Mouse (Mus musculus) adrenal gland, adult 18-20 months (tissue): Measurements from ENCODE around the gene Kmt5c. TPM values are rescaled to one million over a fixed set of nuclear protein-coding genes. Genes with fewer than 3 reads are reported as not detected.

Source experiments
- DNase-seq, 2 experiments: peaks; one replicate each; pipeline ENCODE4 v3.0.0; 2021 to 2022; ENCODE audit warnings: low spot score in 2 of 2
- long read RNA-seq, 2 experiments: library from polyadenylated mRNA; stranded (forward); transcript quantifications; one replicate each; pipeline ENCODE4 v2.0.0; 2021
- total RNA-seq, 2 experiments: library from RNA; stranded (reverse); gene quantifications; 1 replicate in 1 of 2; 2 replicates in 1 of 2; pipeline ENCODE4 v1.2.3; 2021

The Kmt5c gene
- 10 to 100 TPM; 34.5 to 35.3 TPM for total RNA-seq
- long read RNA-seq, experiment 1, transcript Kmt5c-203 (9 exons, 2,177 nt), result major isoform, 9 of 22 reads
- long read RNA-seq, experiment 1, partial matches to known transcripts, result 3 of 22 reads
- long read RNA-seq, experiment 1, other reads (novel, unspliced or antisense), result 10 of 22 reads
- long read RNA-seq, experiment 2, transcript Kmt5c-203 (9 exons, 2,177 nt), result major isoform, 19 of 32 reads
- long read RNA-seq, experiment 2, partial matches to known transcripts, result 9 of 32 reads
- long read RNA-seq, experiment 2, other reads (novel, unspliced or antisense), result 4 of 32 reads

DNA sequence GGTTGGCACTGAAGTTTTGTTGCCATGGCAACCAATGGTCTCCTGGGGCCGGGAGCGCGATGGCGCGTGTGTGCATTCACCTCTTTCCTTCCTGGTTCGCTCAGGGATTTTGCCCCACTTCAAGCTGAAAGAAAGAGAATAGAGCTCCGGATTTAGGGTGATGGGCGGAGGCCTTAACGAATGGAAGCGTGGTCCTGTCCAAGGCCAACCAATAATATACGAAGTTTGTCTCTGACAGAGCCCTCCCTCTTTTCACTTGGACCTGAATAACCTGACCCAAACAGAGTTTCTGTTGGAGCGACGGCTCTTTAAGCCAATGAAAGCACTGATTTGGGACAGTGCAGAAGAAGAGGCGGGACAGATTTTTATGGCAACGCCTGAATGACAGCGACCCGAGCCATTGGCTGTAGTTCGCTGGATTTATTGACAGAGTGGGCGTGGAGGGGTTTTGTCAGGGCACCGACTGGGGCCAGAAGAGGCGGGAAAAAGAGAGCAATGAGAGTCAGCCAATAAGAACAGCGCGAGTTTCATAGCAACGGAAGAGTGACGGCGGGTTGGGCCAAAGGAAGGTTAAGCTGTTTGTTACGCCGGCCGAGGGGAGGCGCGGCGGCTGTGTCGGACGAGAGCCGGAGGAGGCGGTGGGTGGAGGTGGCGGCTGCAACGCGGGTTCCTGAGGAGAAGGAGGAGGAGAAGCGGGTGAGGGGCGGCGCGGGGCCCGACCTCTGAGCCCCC, at the start of gene Kmt5c:
Gene Kmt5c (plus strand): TSS at position 572 of the 732 bp plus-strand sequence.
- peak; percentile 87 for DNase-seq

- peak; percentile 36 to 53 for DNase-seq
Measured at GRCm38 (mm10) chr7:4690387-4690786, 49.5 kb upstream of the Kmt5c start, which contains the start of gene Brsk1. Gene Brsk1 (plus strand): TSS chr7:4690604.

GRCm38 (mm10) chr7:4690951-4691653, 48.8 kb upstream of the Kmt5c start:
- no peak for DNase-seq

DNA sequence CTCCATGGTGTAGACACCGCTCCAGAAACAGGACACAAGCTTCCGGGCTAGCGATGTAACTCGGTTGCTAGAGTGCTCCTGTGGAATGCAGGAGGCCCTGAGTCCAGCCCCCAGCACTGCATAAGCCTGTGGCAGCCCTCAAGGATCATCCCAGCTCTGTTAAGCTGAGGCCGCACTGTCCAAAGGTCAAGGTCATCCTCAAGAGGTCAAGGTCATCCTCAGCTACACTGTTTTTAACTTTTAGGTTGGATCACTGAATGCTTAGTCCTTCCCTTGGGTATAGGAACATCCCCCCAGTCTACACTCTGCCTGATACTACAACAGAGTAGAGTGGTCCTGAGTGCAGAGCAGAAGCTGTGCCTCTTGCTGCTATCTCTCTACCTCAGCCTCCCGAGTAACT, 46.9 kb upstream of the Kmt5c start:
- DNase-seq, result no peak

- no peak for DNase-seq
Measured at GRCm38 (mm10) chr7:4702334-4702733, 37.6 kb upstream of the Kmt5c start.

GRCm38 (mm10) chr7:4703195-4703594, 36.7 kb upstream of the Kmt5c start:
- no peak for DNase-seq

DNA sequence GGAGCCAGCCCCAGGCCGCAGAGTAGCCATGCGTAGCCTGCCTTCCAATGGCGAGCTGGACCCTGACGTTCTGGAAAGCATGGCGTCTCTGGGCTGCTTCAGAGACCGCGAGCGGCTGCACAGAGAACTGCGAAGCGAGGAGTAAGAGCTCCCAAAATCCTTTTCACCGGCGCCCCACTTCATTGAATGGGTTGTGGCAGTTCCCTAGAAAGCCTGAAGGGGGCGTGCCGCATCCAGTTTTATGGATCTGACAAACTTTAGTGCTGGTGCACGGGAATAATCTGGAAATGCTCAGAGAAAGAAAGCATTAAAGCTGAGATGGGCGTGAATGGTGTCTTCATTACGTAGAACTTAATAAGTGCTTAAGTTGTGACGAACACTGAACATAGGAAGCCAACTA, 34.8 kb upstream of the Kmt5c start:
- DNase-seq, result peak; percentile 35 to 55

DNA sequence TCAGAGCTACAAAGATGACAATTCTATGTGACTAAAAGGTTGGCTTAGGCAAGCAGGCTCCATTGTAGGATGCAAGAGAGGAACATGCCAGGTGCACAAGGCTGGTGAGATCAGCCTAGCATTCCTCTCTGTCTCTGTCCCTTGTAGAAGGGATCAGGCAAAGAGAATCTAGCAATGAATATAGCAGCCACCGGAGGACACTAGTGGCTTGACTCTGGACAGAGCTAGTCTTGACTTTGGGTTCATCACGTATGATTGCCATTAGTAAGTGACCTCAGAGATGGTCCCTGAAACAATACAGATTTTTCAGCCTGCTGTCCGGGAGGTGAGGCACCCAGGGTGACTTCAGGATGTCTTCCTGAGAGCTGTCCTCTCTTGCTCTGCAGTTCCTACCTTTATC, 27.3 kb upstream of the Kmt5c start:
- no peak for DNase-seq

DNA sequence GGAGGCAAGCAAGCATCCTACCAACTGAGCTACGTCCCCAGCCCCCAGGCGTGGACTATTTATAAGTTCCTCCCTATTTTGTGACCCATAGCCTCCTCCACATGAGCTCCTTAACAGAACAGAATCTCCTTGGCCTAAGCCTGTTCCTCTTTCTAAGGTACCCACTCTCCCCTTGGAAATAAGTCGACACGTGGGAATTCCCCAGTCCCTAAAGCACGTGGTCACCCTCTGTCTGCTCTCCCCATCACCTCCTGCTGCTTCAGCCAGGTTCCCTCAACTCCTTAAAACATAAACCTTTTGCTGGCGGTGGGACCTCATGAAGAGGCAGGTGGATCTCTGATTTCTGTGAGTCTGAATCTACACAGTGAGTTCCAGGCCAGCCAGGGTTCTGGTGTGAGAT, 23.0 kb upstream of the Kmt5c start:
- no peak for DNase-seq

DNA sequence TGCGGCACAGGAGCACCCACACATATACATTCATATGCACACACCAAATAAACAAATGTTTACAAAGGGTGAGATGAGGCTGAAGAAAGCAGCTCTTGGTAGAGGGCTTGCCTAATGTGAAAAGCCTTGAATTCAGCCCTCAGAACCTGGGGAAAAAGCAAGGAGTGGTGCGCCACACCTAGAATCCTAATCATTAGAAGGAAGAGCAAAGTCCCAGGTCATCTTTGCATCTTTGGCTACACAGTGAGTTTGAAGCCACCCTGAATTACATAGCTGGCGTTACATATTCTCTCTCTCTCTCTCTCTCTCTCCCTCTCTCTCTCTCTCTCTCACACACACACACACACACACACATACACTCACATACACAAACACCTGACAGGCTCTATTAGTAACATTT, 20.6 kb upstream of the Kmt5c start:
- no peak for DNase-seq

GRCm38 (mm10) chr7:4723508-4723907, 16.4 kb upstream of the Kmt5c start:
- no peak for DNase-seq

DNA sequence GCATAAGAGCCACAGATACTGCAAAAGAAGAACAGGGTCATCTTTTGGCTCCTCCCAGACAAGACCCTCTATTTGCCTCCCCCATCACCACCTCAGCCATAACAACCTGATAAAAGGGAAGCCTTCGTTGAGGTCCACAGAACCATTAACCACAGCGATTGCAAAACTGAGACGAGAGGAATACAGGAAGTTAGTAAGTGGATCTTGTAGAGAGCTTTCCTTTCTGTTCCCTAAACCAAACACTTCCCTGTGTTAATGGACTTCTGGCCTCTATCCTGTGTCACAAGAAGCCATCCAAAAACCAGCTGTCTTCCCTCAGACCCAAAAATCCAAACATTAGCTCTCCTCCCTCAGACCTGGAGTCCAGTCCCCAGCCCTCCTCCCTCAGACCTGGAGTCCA, 15.6 kb upstream of the Kmt5c start:
- DNase-seq, result no peak

DNA sequence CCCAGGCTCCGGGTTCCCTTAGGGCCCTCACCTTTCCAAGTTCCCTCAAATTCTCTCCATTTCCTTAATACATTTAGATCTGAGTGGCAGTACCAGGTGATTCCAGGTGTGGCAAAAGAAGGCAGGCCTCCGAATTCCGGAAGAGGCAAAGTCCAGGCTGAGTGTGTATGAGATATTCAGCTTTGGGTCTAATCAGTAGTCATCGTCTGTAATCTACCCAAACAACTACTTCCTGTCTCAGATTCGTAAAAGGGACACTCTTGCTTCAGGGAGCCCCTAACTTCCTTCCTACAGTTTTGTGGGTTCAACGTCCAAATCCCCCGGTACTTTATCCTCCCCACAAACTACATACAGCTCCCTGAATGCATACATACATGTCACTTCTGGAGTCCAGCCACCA, 14.7 kb upstream of the Kmt5c start, which contains the start of gene Tmem150b:
Gene Tmem150b (minus strand): TSS at position 81 of the 400 bp plus-strand sequence.
- DNase-seq, result no peak

DNA sequence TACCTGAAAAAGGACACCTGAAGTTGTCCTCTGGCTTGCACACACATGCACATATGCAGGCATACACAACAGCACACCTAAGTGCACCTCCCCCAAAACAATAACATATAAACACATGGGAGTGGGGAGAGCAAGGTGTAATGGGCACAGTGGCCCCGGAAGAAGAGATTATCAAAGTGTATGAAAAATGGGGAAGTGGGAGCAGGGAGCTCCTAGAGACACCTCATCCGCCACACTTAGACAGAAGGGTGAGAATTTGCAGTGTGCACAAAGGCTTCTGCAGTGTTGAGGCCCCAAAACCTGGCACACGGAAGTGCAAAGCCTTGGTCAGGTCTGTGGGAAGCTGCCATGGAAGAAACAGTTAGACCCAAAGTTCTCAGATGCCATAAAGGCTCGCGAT, 8.8 kb upstream of the Kmt5c start:
- DNase-seq, result no peak

GRCm38 (mm10) chr7:4732968-4733392, 6.9 kb upstream of the Kmt5c start:
- DNase-seq, result no peak

GRCm38 (mm10) chr7:4739041-4739543, 823 bp upstream of the Kmt5c start:
- DNase-seq, result no peak

- DNase-seq, result no peak
Measured at GRCm38 (mm10) chr7:4740309-4740727, 403 bp downstream of the Kmt5c start.

- DNase-seq, result peak; percentile 31 to 46
Measured at GRCm38 (mm10) chr7:4741151-4741550, 1.2 kb downstream of the Kmt5c start.

- DNase-seq, result no peak
Measured at GRCm38 (mm10) chr7:4741672-4742481, 2.0 kb downstream of the Kmt5c start.

DNA sequence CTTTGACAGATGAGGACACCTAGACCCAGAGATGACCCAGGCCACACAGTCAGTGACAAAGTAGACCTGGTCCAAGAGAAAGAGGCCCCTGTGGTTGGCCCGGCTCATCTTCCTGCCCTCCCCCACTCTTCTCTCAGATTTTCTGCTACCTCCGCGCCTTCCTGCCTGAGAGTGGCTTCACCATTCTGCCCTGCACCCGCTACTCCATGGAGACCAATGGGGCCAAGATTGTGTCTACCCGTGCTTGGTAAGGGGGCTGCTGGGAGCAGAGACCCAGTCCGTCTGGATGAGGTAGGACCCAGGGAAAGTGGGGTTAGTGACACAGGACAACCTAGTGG, 2.5 kb downstream of the Kmt5c start:
- DNase-seq, result no peak

GRCm38 (mm10) chr7:4743354-4743753, 3.4 kb downstream of the Kmt5c start:
- DNase-seq, result no peak
